Mouse (Mus musculus) embryonic facial prominence, embryonic 10.5 days (tissue): Measurements from ENCODE around the gene Snw1. TPM values are rescaled to one million over a fixed set of nuclear protein-coding genes. Genes with fewer than 3 reads are reported as not detected.

Experiments
- DNase-seq: peaks from one replicate; pipeline ENCODE4 v3.0.0-alpha.2; 2017; ENCODE audit warnings: low spot score
- H3K27ac ChIP-seq: fragments of 300-500 bp; sonication (generic); replicated peaks from 2 replicates; pipeline ENCODE4 v1.5.1; 2016; ENCODE audit warnings: mild to moderate bottlenecking
- H3K27me3 ChIP-seq: fragments of 300-500 bp; sonication (generic); replicated peaks from 2 replicates; pipeline ENCODE4 v1.6.1; 2016; ENCODE audit warnings: low read depth, mild to moderate bottlenecking; ENCODE audit not compliant: poor library complexity, severe bottlenecking
- H3K36me3 ChIP-seq: fragments of 300-500 bp; sonication (generic); replicated peaks from 2 replicates; pipeline ENCODE4 v1.6.1; 2016; ENCODE audit warnings: mild to moderate bottlenecking, moderate library complexity
- H3K4me1 ChIP-seq: fragments of 300-500 bp; sonication (generic); 2 replicates; pipeline ENCODE4 v1.6.1; 2016
- H3K4me3 ChIP-seq: fragments of 300-500 bp; sonication (generic); 2 replicates; pipeline ENCODE4 v1.5.1; 2016; ENCODE audit warnings: mild to moderate bottlenecking, moderate library complexity
- H3K9me3 ChIP-seq: fragments of 300-500 bp; sonication (generic); 2 replicates; pipeline ENCODE4 v1.6.1; 2016; ENCODE audit warnings: mild to moderate bottlenecking
- WGBS: fragments of 180-500 bp; shearing (Covaris S2); methylation state at CpG from one replicate; pipeline ENCODE4 v1.1.7; 2016; 5-methylcytosine and 5-hydroxymethylcytosine counted together
- polyA plus RNA-seq: library from polyadenylated mRNA; unstranded; fragments of >200 nt; fragmentation: Nextera tagmentation; extraction: Ambion mirVana; gene quantifications from 2 replicates; pipeline ENCODE4 v1.2.1, GENCODE M21; 2016

Snw1 gene
- polyA plus RNA-seq, 1 experiment from 2014 or later: 166 TPM

DNA sequence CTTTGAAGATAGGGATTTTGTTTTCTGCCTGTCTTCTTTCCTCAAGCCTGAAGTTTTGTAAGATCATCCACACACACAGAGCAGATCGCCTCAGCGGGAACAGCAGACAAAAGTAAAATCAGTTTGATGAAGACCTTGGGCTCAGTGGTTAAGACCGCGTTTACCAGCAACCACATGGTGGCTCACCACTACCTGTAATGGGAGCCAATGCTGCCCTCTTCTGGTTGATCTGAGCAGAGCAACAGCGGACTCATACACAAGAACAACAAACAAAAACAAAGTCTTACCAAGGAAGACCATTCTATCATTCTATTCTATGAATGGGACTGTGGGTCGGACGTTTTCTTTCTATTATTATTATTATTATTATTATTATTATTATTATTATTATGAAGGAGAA is 55.4 kb downstream of the Snw1 start:
- peaks cover 10% of the 10 kb centered on the region for H3K4me1 ChIP-seq
- no peak overlapping the region for H3K4me3 ChIP-seq
- no peaks in the 10 kb centered on the region for H3K9me3 ChIP-seq
- WGBS: 38% methylated on average over 7 of the region's 7 CpGs
- no peaks in the 10 kb centered on the region for H3K27me3 ChIP-seq
- no peak overlapping the region for H3K27ac ChIP-seq
- DNase-seq: peak; percentile 70
- H3K36me3 ChIP-seq: 0 out of 2 replicates have a peak, but pooled peaks cover under 1% of the 10 kb centered on the region

GRCm38 (mm10) chr12:87415358-87415757 is 56.7 kb downstream of the Snw1 start:
- Histone ChIP-seq H3K36me3 (no peaks in the 10 kb centered on the region), H3K4me3 (no peak overlapping the region), H3K4me1 (peaks cover 14% of the 10 kb centered on the region), H3K27me3 (no peaks in the 10 kb centered on the region), H3K9me3 (no peaks in the 10 kb centered on the region), H3K27ac (no peak overlapping the region)
- WGBS: 78% methylated on average over 4 of the region's 4 CpGs
- no peak for DNase-seq

DNA sequence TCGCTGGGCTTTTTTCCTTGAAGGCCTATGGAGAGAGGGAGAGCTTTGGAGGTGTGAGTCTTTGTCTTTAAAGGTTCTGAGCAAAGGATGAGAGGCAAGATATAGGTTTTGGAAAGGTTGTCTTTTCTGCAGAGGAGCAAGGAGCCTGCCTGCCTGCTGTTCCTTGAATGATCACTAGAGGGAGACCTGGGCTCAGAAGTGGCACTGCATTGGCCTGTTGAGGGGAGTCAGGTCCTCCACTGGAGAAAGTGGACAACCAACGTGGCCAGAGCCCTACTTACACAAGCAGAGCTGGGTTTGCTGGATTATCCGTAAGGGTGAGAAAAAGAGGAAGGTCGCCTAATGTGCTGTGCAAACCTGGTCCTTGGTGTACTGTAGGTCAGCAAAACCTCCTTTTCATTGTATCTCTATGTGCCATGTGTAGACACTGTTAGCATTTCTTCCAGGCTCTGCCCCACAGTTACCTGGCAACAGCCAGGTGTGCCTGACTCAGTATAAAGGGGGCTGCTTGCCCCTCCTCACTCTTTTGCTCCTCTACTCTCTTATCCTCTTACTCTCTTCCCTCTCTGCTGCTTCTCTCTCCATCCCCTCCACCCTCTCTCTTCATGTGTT is 58.8 kb downstream of the Snw1 start:
- no peaks in the 10 kb centered on the region for H3K36me3 ChIP-seq
- WGBS: 22% methylated on average over 4 of the region's 4 CpGs

GRCm38 (mm10) chr12:87410999-87411398 is 61.1 kb downstream of the Snw1 start:
- Histone ChIP-seq H3K4me3 (no peak overlapping the region), H3K27ac (no peak overlapping the region), H3K27me3 (no peaks in the 10 kb centered on the region), H3K36me3 (no peaks in the 10 kb centered on the region), H3K9me3 (no peaks in the 10 kb centered on the region), H3K4me1 (peaks cover 14% of the 10 kb centered on the region)
- no peak for DNase-seq
- WGBS: 56% methylated on average over 7 of the region's 7 CpGs

More for the DNA sequence above, 58.8 kb downstream of the Snw1 start:
- no peak overlapping the region for H3K4me3 ChIP-seq
- DNase-seq: peak; percentile 69
- no peaks in the 10 kb centered on the region for H3K9me3 ChIP-seq
- no peaks in the 10 kb centered on the region for H3K27me3 ChIP-seq
- peaks cover 5% of the 10 kb centered on the region; the same call in 1 of the 2 replicates for H3K4me1 ChIP-seq
- H3K27ac ChIP-seq: no peak overlapping the region

DNA sequence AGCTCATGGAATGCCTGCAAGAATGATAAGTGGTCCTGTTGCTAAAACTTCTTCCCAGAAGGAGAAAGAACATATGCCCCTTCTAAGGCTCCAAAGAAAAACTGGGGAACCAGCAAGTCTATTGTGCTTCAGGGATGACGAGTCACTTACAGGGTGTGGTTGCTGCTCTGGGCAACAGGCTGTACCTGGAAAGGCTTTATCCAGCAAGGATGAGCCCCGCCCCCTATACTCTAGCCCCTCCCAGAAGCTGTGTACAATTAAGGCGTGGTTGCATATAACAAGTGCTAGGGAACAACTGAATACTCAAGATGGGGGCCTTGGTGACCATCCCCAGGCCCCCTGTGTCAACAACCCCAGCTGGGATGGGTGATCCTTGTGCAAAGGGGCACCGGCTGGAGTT is 63.0 kb downstream of the Snw1 start:
- Histone ChIP-seq H3K27me3 (no peaks in the 10 kb centered on the region), H3K9me3 (no peaks in the 10 kb centered on the region), H3K4me1 (peaks cover 14% of the 10 kb centered on the region), H3K4me3 (no peak overlapping the region), H3K36me3 (no peaks in the 10 kb centered on the region), H3K27ac (no peak overlapping the region)
- WGBS: 77% methylated on average over 4 of the region's 4 CpGs
- DNase-seq: no peak

- H3K4me3 ChIP-seq: peak overlapping the region; percentile 21; the same call in 1 of the 2 replicates
- no peaks in the 10 kb centered on the region for H3K27me3 ChIP-seq
- 41% methylated on average over 21 of the region's 21 CpGs for WGBS
- no peaks in the 10 kb centered on the region for H3K9me3 ChIP-seq
- H3K36me3 ChIP-seq: no peaks in the 10 kb centered on the region
- H3K4me1 ChIP-seq: peaks cover 14% of the 10 kb centered on the region
- peak overlapping the region; percentile 63 for H3K27ac ChIP-seq
- DNase-seq: peak; percentile 44
These were observed 64.0 kb downstream of the Snw1 start for GRCm38 (mm10) chr12:87407869-87408605.

GRCm38 (mm10) chr12:87405721-87406120 is 66.4 kb downstream of the Snw1 start:
- WGBS: 82% methylated on average over 3 of the region's 3 CpGs
- no peaks in the 10 kb centered on the region for H3K27me3 ChIP-seq
- H3K4me1 ChIP-seq: peaks cover 10% of the 10 kb centered on the region
- no peak for DNase-seq
- no peak overlapping the region for H3K27ac ChIP-seq
- no peaks in the 10 kb centered on the region for H3K9me3 ChIP-seq
- no peak overlapping the region for H3K4me3 ChIP-seq
- no peaks in the 10 kb centered on the region for H3K36me3 ChIP-seq

DNA sequence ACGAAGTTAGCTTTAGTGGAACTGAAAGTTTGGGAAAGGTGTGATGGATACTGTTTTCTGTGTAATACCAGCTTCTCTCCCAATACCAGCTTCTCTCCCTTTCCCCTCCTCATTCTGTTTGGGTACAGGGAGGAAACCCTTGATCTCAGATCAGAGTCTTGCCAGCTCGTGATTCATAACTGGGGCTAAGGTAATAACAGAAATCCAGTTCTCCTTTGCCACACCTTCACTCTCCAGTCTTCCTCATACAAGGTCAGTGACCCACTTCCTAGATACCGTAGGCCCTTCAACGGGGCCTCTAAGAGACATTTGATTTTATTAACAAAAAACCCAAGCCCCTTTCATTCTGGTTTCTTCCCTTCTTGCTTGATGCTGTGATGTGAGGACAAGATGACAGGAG is 66.9 kb downstream of the Snw1 start:
- Histone ChIP-seq H3K27me3 (no peaks in the 10 kb centered on the region), H3K27ac (no peak overlapping the region), H3K4me1 (peaks cover 10% of the 10 kb centered on the region), H3K9me3 (no peaks in the 10 kb centered on the region), H3K4me3 (no peak overlapping the region), H3K36me3 (no peaks in the 10 kb centered on the region)
- WGBS: 88% methylated on average over 4 of the region's 4 CpGs
- no peak for DNase-seq

DNA sequence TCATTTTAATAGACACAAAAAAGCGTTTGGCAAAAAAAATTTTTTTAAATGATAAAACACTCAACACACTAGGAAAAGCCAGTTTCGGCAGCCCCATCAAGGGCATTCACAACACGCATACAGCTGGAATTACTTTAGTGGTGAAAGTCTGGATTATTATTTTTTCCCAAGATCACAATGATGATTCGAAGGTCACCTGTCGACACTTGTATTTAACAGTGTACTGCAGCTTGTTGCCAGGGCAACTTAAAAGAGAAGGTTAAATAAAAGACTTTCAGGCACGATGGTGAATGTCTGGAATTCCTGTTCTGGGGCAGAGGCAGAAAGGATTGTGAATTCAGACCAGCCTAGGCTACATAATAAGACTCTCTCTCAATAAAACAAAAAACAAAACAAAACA is 70.2 kb downstream of the Snw1 start:
- no peak overlapping the region for H3K27ac ChIP-seq
- no peaks in the 10 kb centered on the region for H3K4me1 ChIP-seq
- no peaks in the 10 kb centered on the region for H3K27me3 ChIP-seq
- H3K36me3 ChIP-seq: no peaks in the 10 kb centered on the region
- DNase-seq: no peak
- 67% methylated on average over 6 of the region's 6 CpGs for whole genome bisulfite sequencing
- H3K9me3 ChIP-seq: no peaks in the 10 kb centered on the region
- no peak overlapping the region for H3K4me3 ChIP-seq

DNA sequence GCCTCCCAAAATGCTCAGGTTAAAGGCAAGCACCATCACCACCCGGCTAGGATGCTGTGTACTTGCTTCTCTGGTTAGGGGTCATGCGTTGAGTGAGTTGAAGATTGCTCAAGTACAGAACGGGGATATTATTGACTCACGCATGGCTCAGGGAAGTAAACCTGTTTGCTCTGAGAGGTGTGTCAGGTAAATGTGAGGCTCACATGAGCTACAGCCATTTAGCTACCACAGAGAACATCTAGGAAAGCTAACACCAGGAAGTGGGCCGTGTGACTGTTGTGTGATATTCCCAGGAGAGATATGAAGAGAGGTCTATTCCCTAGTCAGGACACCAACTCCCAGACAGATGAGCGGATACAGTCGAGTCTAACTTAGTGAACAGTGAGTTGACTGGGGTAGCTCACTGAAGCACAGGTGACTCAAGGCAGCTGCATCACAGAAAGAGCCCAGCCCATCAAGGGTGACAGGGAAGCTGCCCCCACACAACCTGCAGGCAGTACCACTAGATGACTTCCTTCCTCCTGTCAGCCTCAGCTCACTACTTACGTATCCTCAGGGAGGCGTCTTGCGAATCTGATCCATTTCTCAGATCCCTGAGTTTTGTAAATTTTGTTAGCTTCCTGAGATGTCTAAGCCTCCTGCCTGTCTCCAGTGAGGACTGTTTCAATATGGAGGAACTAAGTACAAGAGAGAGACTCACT is 72.8 kb downstream of the Snw1 start:
- Histone ChIP-seq H3K4me3 (no peak overlapping the region), H3K36me3 (no peaks in the 10 kb centered on the region), H3K4me1 (no peaks in the 10 kb centered on the region), H3K27me3 (no peaks in the 10 kb centered on the region), H3K27ac (no peak overlapping the region), H3K9me3 (no peaks in the 10 kb centered on the region)
- 82% methylated on average over 10 of the region's 10 CpGs for WGBS
- DNase-seq: no peak
